Comparison of ENCODE assay signal across 26 mouse cellular contexts in the genomic region with DNA sequence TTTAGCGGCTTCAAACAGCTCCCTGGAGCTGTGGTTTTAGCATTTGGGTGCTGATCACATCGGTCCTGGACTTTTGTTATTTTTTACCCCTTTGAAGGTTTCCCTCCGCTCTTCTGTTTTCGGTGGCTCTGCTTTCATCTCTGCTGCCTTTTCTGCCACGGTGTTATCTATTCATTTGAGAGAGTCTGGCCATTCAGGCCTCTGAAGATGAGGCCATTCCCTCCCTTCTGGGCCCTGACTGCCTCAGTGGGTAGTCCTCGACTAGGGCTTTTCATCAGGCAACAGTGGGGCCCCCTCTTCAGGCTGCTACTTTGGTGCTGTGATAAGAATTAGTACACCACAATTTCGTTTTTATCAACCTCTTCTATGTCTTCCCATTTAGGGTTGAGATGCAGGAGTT.
"Had no signal": no experiment of that assay in that cellular context is flagged by ENCODE, and none has a peak within 500 bp of the region (broad histone marks: within the 10 kb centered on the region; RNA-seq: fewer than 3 reads in every experiment).

No protein-coding gene starts in this region.

- H3K27me3 ChIP-seq: heart, embryonic 12.5 days; kidney, embryonic 15.5 days; liver, embryonic 13.5 days; liver, embryonic 15.5 days had no signal

- H3K36me3 ChIP-seq: heart, embryonic 10.5 days; heart, embryonic 12.5 days; hindbrain, embryonic 12.5 days; kidney, embryonic 15.5 days; limb, embryonic 10.5 days; limb, embryonic 12.5 days; liver, embryonic 13.5 days; liver, embryonic 15.5 days had no signal

- ATAC-seq: hindbrain, postnatal 0 days; intestine, embryonic 16.5 days had no signal

- DNase-seq: gastrocnemius, postnatal 14 days; gastrocnemius, postnatal 36 days; heart, adult 18-20 months; heart, postnatal 10 days; heart, postnatal 36 days; kidney, adult 11 months; kidney, adult 2 months; kidney, adult 9 months; kidney, postnatal 14 days; kidney, postnatal 36 days; layer of hippocampus, adult 9-11 months; layer of hippocampus, postnatal 36 days; liver; liver, embryonic 13.5 days had no signal

- H3K27ac ChIP-seq: heart, embryonic 10.5 days; hindbrain, embryonic 12.5 days; hindbrain, embryonic 14.5 days; hindbrain, postnatal 0 days; kidney, embryonic 15.5 days; kidney, postnatal 0 days; limb, embryonic 10.5 days; limb, embryonic 12.5 days; liver, embryonic 13.5 days; liver, embryonic 15.5 days had no signal

- H3K4me3 ChIP-seq: heart, embryonic 10.5 days; heart, embryonic 12.5 days; hindbrain, embryonic 12.5 days; kidney, embryonic 15.5 days; limb, embryonic 10.5 days; limb, embryonic 12.5 days; liver, embryonic 13.5 days; liver, embryonic 15.5 days had no signal

- H3K9me3 ChIP-seq: heart, embryonic 10.5 days; heart, embryonic 12.5 days; hindbrain, embryonic 12.5 days; kidney, embryonic 15.5 days; limb, embryonic 10.5 days; limb, embryonic 12.5 days; liver, embryonic 13.5 days; liver, embryonic 15.5 days had no signal

- H3K9ac ChIP-seq: heart, embryonic 12.5 days; hindbrain, embryonic 12.5 days; hindbrain, embryonic 14.5 days; kidney, embryonic 15.5 days; limb, embryonic 12.5 days; liver, embryonic 13.5 days; liver, embryonic 15.5 days had no signal

- H3K4me1 ChIP-seq: kidney, embryonic 15.5 days; limb, embryonic 10.5 days; limb, embryonic 12.5 days; liver, embryonic 13.5 days; liver, embryonic 15.5 days had no signal

- H3K4me2 ChIP-seq: heart, embryonic 12.5 days; hindbrain, embryonic 12.5 days; hindbrain, embryonic 14.5 days; kidney, embryonic 15.5 days; limb, embryonic 12.5 days; liver, embryonic 11.5 days; liver, embryonic 13.5 days; liver, embryonic 15.5 days had no signal
